Mouse (Mus musculus) brain, embryonic 14.5 days (tissue): Measurements from ENCODE around the gene Usp16.

Experiments
- CTCF ChIP-seq: fragments of 200-500 bp; IDR thresholded peaks from 2 replicates; pipeline ENCODE4 v1.5.1; 2012; ENCODE audit warnings: inconsistent platforms, mild to moderate bottlenecking, moderate library complexity, borderline replicate concordance; ENCODE audit not compliant: insufficient read depth, insufficient read length; ENCODE audit errors: extremely low read depth
- POLR2A ChIP-seq: fragments of 200-500 bp; IDR thresholded peaks from 2 replicates; pipeline ENCODE4 v1.6.1; 2012; ENCODE audit warnings: mild to moderate bottlenecking, inconsistent platforms, borderline replicate concordance; ENCODE audit not compliant: poor library complexity, insufficient read depth, insufficient read length, severe bottlenecking; ENCODE audit errors: extremely low read depth

DNA sequence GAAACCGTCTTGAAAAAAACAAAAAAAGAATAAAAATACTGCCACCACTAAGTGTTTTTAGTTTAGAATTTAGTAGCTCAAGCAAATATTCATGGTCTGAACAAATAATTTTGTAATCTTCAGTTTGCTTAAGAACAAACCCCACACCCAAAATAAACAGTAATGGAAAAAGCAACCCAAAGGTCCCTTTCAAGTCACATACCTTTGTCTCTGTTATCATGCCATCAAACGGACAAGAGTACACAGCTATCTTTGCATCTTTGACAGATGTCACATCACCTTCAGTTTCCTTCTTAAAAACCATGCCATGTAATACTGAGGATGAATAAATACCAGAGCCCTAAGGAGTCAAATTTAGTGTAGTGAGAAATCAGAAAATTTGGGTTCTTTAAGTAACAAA, 34.1 kb downstream of the Usp16 start:
- TF ChIP-seq CTCF (no peak), POLR2A (no peak)
